Mouse (Mus musculus): ENCODE measurements around the gene Gm13078.

Gm13078 gene

GRCm38 (mm10) chr4:143719155-143719554 lies at the start of gene Gm13078:
TSS of gene Gm13078 (plus strand) at chr4:143719455.
- no peak for DNase-seq

GRCm38 (mm10) chr4:143702611-143703010 lies 16.6 kb upstream of the Gm13078 start, which contains the start of gene Gm13089:
TSS of gene Gm13089 (minus strand) at chr4:143702711.
- no peak for DNase-seq
